Mouse (Mus musculus) midbrain, embryonic 14.5 days (tissue): ENCODE measurements at regions not wholly inside any gene's neighbourhood (a gene's known extent, or its start where the extent isn't known, plus 50 kb on each side); places are given as distances from the start of the nearest gene placed in this dataset.

Experiments
- ATAC-seq: fragments of 200-750 bp; cut with Nextera tagmentation; 2 replicates; pipeline ENCODE4 v1.8.0; 2017; ENCODE audit warnings: moderate number of reproducible peaks, moderate library complexity; ENCODE audit not compliant: low FRiP score, low TSS enrichment
- DNase-seq: peaks from one replicate; pipeline ENCODE4 v3.0.0-alpha.2; 2015
- H3K27ac ChIP-seq: fragments of 300-500 bp; sonication (generic); replicated peaks from 2 replicates; pipeline ENCODE4 v1.5.1; 2014; ENCODE audit warnings: mild to moderate bottlenecking, low read depth, low read length, moderate library complexity
- H3K27me3 ChIP-seq: fragments of 300-500 bp; sonication (generic); 2 replicates; pipeline ENCODE4 v1.6.1; 2014; ENCODE audit warnings: low read length, control low read depth, mixed read lengths; ENCODE audit not compliant: control insufficient read depth, insufficient read depth
- H3K36me3 ChIP-seq: fragments of 300-500 bp; sonication (generic); 2 replicates; pipeline ENCODE4 v1.6.1; 2014; ENCODE audit warnings: low read length, control low read depth; ENCODE audit not compliant: control insufficient read depth, insufficient read depth
- H3K4me1 ChIP-seq: fragments of 300-500 bp; sonication (generic); 2 replicates; pipeline ENCODE4 v1.6.1; 2014; ENCODE audit warnings: mild to moderate bottlenecking, antibody characterized with exemption, low read length, control low read depth; ENCODE audit not compliant: control insufficient read depth, insufficient read depth
- H3K4me2 ChIP-seq: fragments of 300-500 bp; sonication (generic); 2 replicates; pipeline ENCODE4 v1.6.1; 2014; ENCODE audit warnings: mild to moderate bottlenecking, low read length, moderate library complexity
- H3K4me3 ChIP-seq: fragments of 300-500 bp; sonication (generic); replicated peaks from 2 replicates; pipeline ENCODE4 v1.5.1; 2014; ENCODE audit warnings: low read depth, low read length
- H3K9ac ChIP-seq: fragments of 300-500 bp; sonication (generic); replicated peaks from 2 replicates; pipeline ENCODE4 v1.6.1; 2014; ENCODE audit warnings: mild to moderate bottlenecking, low read length, moderate library complexity
- H3K9me3 ChIP-seq: fragments of 300-500 bp; sonication (generic); 2 replicates; pipeline ENCODE4 v1.6.1; 2016; ENCODE audit warnings: low read length, control low read depth, mixed read lengths; ENCODE audit not compliant: control insufficient read depth
- WGBS: fragments of 180-500 bp; shearing (Covaris S2); extraction: QIAGEN DNeasy Blood & Tissue Kit; methylation state at CpG from one replicate; pipeline ENCODE4 v1.1.7; 2014; 5-methylcytosine and 5-hydroxymethylcytosine counted together

DNA sequence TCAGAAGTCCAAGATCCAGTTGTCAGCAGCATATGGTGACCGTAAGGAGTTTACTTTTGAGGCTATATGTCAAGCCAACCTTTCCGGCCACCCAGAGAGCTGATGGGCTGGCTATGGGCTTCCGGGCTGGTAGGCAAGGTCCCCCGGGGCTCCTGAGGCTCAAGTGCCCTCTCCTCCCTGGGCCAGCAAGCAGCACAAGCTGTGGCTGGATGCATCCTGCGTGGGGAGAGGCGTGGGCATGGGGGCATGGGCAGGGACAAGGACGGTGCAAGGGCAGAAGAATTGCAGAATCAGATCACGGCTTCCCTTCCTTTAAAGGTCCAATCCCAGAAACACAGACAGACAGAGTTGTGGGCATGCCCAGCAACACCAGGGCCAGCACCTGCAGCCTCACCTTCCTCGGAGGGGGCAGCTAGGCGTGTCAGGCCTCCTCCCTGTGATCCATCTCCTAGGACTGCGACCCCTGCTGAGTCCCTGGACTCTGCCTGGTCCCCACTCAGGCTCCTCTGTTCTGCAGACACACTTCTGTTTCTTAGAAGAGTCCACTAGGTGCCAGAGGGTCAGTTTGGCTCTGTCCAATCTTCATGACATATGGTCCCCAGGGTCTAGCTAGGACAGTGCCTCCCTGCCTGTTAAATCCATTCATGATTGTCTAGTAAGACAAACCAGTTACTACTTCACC lies 111.8 kb upstream of the Lemd2 start:
- peaks cover 13% of the 10 kb centered on the region for H3K4me1 ChIP-seq
- no peak overlapping the region for H3K4me2 ChIP-seq
- no peaks in the 10 kb centered on the region for H3K36me3 ChIP-seq
- no peak overlapping the region for H3K27ac ChIP-seq
- ATAC-seq (no peak), DNase-seq (no peak)
- 85% methylated on average over 11 of the region's 11 CpGs for WGBS
- no peak overlapping the region for H3K9ac ChIP-seq
- no peak overlapping the region for H3K4me3 ChIP-seq
- no peaks in the 10 kb centered on the region for H3K27me3 ChIP-seq
- no peaks in the 10 kb centered on the region for H3K9me3 ChIP-seq

GRCm38 (mm10) chr17:27315428-27315827 lies 111.2 kb upstream of the Lemd2 start:
- no peak for ATAC-seq
- no peak overlapping the region for H3K9ac ChIP-seq
- WGBS, result 52% methylated on average over 3 of the region's 3 CpGs

GRCm38 (mm10) chr17:27314821-27315392 lies 110.6 kb upstream of the Lemd2 start:
- peak; percentile 21 for DNase-seq
- H3K27ac ChIP-seq, result no peak overlapping the region
- H3K4me2 ChIP-seq, result no peak overlapping the region
- WGBS, result 51% methylated on average over 7 of the region's 7 CpGs
- H3K36me3 ChIP-seq, result no peaks in the 10 kb centered on the region
- H3K27me3 ChIP-seq, result no peaks in the 10 kb centered on the region
- no peaks in the 10 kb centered on the region for H3K9me3 ChIP-seq
- no peak overlapping the region for H3K9ac ChIP-seq
- H3K4me3 ChIP-seq, result no peak overlapping the region
- H3K4me1 ChIP-seq, result peaks cover 13% of the 10 kb centered on the region
- no peak for ATAC-seq

More at GRCm38 (mm10) chr17:27315428-27315827, 111.2 kb upstream of the Lemd2 start:
- Histone ChIP-seq H3K4me1 (peaks cover 13% of the 10 kb centered on the region), H3K4me2 (no peak overlapping the region), H3K36me3 (no peaks in the 10 kb centered on the region), H3K4me3 (no peak overlapping the region), H3K27me3 (no peaks in the 10 kb centered on the region), H3K9me3 (no peaks in the 10 kb centered on the region), H3K27ac (no peak overlapping the region)
- DNase-seq, result no peak

- DNase-seq (peak; percentile 33), ATAC-seq (no peak)
- H3K9ac ChIP-seq, result no peak overlapping the region
- no peak overlapping the region; the same call in 1 of the 2 replicates for H3K27ac ChIP-seq
- H3K4me3 ChIP-seq, result no peak overlapping the region
- no peaks in the 10 kb centered on the region for H3K27me3 ChIP-seq
- H3K4me1 ChIP-seq, result 0 out of 2 replicates have a peak, but pooled peaks cover 6% of the 10 kb centered on the region
- no peaks in the 10 kb centered on the region for H3K9me3 ChIP-seq
- no peak overlapping the region for H3K4me2 ChIP-seq
- WGBS, result 23% methylated on average over 4 of the region's 4 CpGs
- H3K36me3 ChIP-seq, result no peaks in the 10 kb centered on the region
These were observed 104.7 kb upstream of the Lemd2 start for GRCm38 (mm10) chr17:27308933-27309332.

- H3K27me3 ChIP-seq, result no peaks in the 10 kb centered on the region
- no peak overlapping the region for H3K27ac ChIP-seq
- no peak overlapping the region for H3K9ac ChIP-seq
- WGBS, result 47% methylated on average over 3 of the region's 3 CpGs
- no peak overlapping the region for H3K4me3 ChIP-seq
- H3K9me3 ChIP-seq, result no peaks in the 10 kb centered on the region
- no peaks in the 10 kb centered on the region for H3K36me3 ChIP-seq
- DNase-seq, result peak; percentile 37
- 0 out of 2 replicates have a peak, but pooled peaks cover 6% of the 10 kb centered on the region for H3K4me1 ChIP-seq
- no peak overlapping the region for H3K4me2 ChIP-seq
- ATAC-seq, result no peak; the same call in 1 of the 2 replicates
These were observed 100.6 kb upstream of the Lemd2 start for GRCm38 (mm10) chr17:27304842-27305241.

GRCm38 (mm10) chr17:27303633-27304479 lies 99.6 kb upstream of the Lemd2 start:
- Histone ChIP-seq H3K27me3 (no peaks in the 10 kb centered on the region), H3K4me2 (no peak overlapping the region), H3K36me3 (no peaks in the 10 kb centered on the region), H3K9ac (no peak overlapping the region), H3K4me3 (no peak overlapping the region), H3K27ac (no peak overlapping the region), H3K9me3 (no peaks in the 10 kb centered on the region), H3K4me1 (no peaks in the 10 kb centered on the region)
- ATAC-seq, result no peak
- DNase-seq, result no peak
- 85% methylated on average over 17 of the region's 17 CpGs for WGBS

- no peaks in the 10 kb centered on the region for H3K4me1 ChIP-seq
- no peak for ATAC-seq
- H3K9me3 ChIP-seq, result no peaks in the 10 kb centered on the region
- DNase-seq, result no peak
- no peak overlapping the region for H3K4me2 ChIP-seq
- H3K36me3 ChIP-seq, result no peaks in the 10 kb centered on the region
- no peak overlapping the region for H3K9ac ChIP-seq
- H3K4me3 ChIP-seq, result no peak overlapping the region
- no peaks in the 10 kb centered on the region for H3K27me3 ChIP-seq
- H3K27ac ChIP-seq, result no peak overlapping the region
- WGBS, result 91% methylated on average over 12 of the region's 12 CpGs
These were observed 98.8 kb upstream of the Lemd2 start for GRCm38 (mm10) chr17:27303061-27303460.

GRCm38 (mm10) chr17:27301376-27301775 lies 97.1 kb upstream of the Lemd2 start:
- H3K4me3 ChIP-seq, result no peak overlapping the region
- no peak overlapping the region for H3K27ac ChIP-seq
- no peaks in the 10 kb centered on the region for H3K27me3 ChIP-seq
- no peaks in the 10 kb centered on the region for H3K4me1 ChIP-seq
- ATAC-seq (no peak), DNase-seq (no peak)
- no peak overlapping the region for H3K9ac ChIP-seq
- H3K9me3 ChIP-seq, result no peaks in the 10 kb centered on the region
- no peaks in the 10 kb centered on the region for H3K36me3 ChIP-seq
- WGBS, result 41% methylated on average over 11 of the region's 11 CpGs
- no peak overlapping the region for H3K4me2 ChIP-seq
